Mouse (Mus musculus) C2C12 (cell line): ENCODE measurements around the gene Gm11011. TPM values are rescaled to one million over a fixed set of nuclear protein-coding genes. Genes with fewer than 3 reads are reported as not detected.

ENCODE experiments used
- H3K27me3 ChIP-seq: one replicate; pipeline ENCODE4 v1.6.1; 2011; ENCODE audit not compliant: control insufficient read depth, insufficient read depth, insufficient read length
- H3K36me3 ChIP-seq: one replicate; pipeline ENCODE4 v1.6.1; 2011; ENCODE audit not compliant: control insufficient read depth, insufficient read depth
- H3K4me3 ChIP-seq: one replicate; pipeline ENCODE4 v1.5.1; 2011; ENCODE audit warnings: mild to moderate bottlenecking, control low read depth; ENCODE audit not compliant: poor library complexity, insufficient read depth, severe bottlenecking
- H3K79me2 ChIP-seq: one replicate; pipeline ENCODE4 v1.6.1; 2011; ENCODE audit not compliant: control insufficient read depth, insufficient read depth
- H3K79me3 ChIP-seq: one replicate; pipeline ENCODE4 v1.6.1; 2011; ENCODE audit warnings: low read depth, control low read depth
- H3ac ChIP-seq: one replicate; pipeline ENCODE3; 2011; ENCODE audit warnings: low read depth; ENCODE audit not compliant: control insufficient read depth, insufficient read length
- CEBPB ChIP-seq: IDR thresholded peaks from one replicate; pipeline ENCODE4 v1.6.1; 2011; ENCODE audit warnings: low read depth, mild to moderate bottlenecking, control low read depth, moderate library complexity
- CTCF ChIP-seq: IDR thresholded peaks from one replicate; pipeline ENCODE4 v1.5.1; 2011; ENCODE audit not compliant: control insufficient read depth, insufficient read depth, insufficient read length
- FOSL1 ChIP-seq: IDR thresholded peaks from one replicate; pipeline ENCODE4 v1.8.0; 2011; ENCODE audit warnings: mild to moderate bottlenecking, low read length; ENCODE audit not compliant: poor library complexity, insufficient read depth, severe bottlenecking
- MAX ChIP-seq: IDR thresholded peaks from one replicate; pipeline ENCODE4 v1.6.1; 2011; ENCODE audit warnings: mild to moderate bottlenecking, control low read depth
- MYOD1 ChIP-seq: IDR thresholded peaks from one replicate; pipeline ENCODE4 v1.6.1; 2011; ENCODE audit warnings: low read depth; ENCODE audit not compliant: control insufficient read depth, insufficient read length
- MYOG ChIP-seq: IDR thresholded peaks from one replicate; pipeline ENCODE4 v1.6.1; 2011; ENCODE audit not compliant: control insufficient read depth, insufficient read length; ENCODE audit errors: extremely low read depth
- USF1 ChIP-seq: IDR thresholded peaks from one replicate; pipeline ENCODE4 v1.6.1; 2011; ENCODE audit warnings: low read depth, mild to moderate bottlenecking, control low read depth, moderate library complexity
- polyA plus RNA-seq: library from polyadenylated mRNA; unstranded; fragments of >200 nt; fragmentation: generic; extraction: Trizol; gene quantifications from one replicate; pipeline ENCODE4 v1.2.1, GENCODE M21; 2012; ENCODE audit warnings: missing spikeins

Gene Gm11011
- polyA plus RNA-seq, 1 experiment, result not detected

DNA sequence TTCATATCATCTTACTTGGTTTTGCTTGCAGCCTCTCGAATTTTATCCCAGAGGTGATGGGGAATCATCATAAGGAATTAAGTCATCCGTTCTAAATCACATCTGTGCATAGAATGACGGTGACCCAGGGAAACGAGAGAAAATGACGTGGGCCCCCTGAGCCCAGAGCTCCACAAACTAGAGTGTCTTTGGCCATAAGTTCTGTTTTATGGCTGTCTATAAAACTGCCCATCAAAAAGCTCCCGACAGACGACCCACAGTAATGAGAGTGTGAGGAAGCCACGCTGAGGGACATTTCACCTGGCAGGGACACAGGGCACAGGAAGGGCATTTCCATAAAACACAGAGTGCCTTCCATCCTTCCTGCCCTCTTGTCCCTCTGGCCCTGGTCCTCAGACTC is 23.3 kb upstream of the Gm11011 start:
- Histone ChIP-seq H3K27me3 (no peaks in the 10 kb centered on the region), H3K36me3 (no peaks in the 10 kb centered on the region), H3K79me3 (no peaks in the 10 kb centered on the region), H3K79me2 (no peaks in the 10 kb centered on the region), H3ac (no peak overlapping the region), H3K4me3 (no peak overlapping the region)
- no peak for TF ChIP-seq CEBPB
- no peak for TF ChIP-seq CTCF
- no peak for TF ChIP-seq MYOD1
- no peak for TF ChIP-seq MAX
- no peak for TF ChIP-seq MYOG
- no peak for TF ChIP-seq FOSL1
- no peak for TF ChIP-seq USF1

DNA sequence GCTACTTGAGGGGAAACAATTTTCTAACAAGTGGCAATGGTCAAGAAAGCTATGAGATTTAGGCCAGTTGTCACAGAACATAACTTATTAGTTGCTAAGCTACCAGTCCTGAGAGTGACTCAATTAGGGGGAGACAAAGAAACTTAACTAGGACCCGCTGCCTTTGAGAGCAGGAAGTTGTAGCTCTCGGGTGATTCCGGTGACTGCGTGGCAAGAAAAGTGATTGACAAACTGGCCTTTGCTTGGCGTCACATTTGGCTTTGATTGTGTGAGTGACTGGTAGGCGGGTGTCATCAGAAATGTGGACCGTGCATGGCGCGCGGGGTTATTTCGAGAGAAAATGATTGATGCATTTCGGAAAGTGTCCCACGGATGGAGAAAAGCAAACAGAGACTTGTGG is 22.4 kb upstream of the Gm11011 start:
- Histone ChIP-seq H3K79me2 (no peaks in the 10 kb centered on the region), H3ac (no peak overlapping the region), H3K79me3 (no peaks in the 10 kb centered on the region), H3K4me3 (no peak overlapping the region), H3K36me3 (no peaks in the 10 kb centered on the region), H3K27me3 (no peaks in the 10 kb centered on the region)
- TF ChIP-seq MYOD1 (no peak), USF1 (no peak), CTCF (no peak), CEBPB (no peak), MYOG (no peak), MAX (no peak), FOSL1 (no peak)

DNA sequence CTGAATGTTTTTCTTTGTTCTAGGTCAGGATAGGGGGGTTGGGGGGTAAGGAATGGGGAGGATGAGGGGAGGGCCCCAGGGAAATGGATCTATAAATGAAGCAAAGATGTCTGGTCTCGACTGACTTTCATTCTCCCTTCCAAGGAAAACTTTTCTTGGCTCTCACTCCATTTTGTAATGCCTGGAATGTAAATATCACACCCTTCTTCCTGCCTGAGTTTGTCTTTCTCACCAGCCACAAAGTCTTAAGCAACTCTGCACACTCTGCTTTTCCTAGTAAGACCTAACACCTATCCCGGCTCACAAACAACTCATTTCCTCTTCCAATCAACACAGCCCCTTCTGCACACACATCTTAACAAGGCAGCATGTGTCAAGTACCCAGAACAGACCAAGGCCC is 20.2 kb upstream of the Gm11011 start:
- H3K79me3 ChIP-seq, result no peaks in the 10 kb centered on the region
- H3K79me2 ChIP-seq, result no peaks in the 10 kb centered on the region
- H3K36me3 ChIP-seq, result no peaks in the 10 kb centered on the region
- H3K4me3 ChIP-seq, result no peak overlapping the region
- no peak overlapping the region for H3ac ChIP-seq
- H3K27me3 ChIP-seq, result no peaks in the 10 kb centered on the region
- no peak for TF ChIP-seq MYOD1
- TF ChIP-seq CTCF, result no peak
- TF ChIP-seq MAX, result no peak
- no peak for TF ChIP-seq MYOG
- no peak for TF ChIP-seq CEBPB
- no peak for TF ChIP-seq USF1
- TF ChIP-seq FOSL1, result no peak

DNA sequence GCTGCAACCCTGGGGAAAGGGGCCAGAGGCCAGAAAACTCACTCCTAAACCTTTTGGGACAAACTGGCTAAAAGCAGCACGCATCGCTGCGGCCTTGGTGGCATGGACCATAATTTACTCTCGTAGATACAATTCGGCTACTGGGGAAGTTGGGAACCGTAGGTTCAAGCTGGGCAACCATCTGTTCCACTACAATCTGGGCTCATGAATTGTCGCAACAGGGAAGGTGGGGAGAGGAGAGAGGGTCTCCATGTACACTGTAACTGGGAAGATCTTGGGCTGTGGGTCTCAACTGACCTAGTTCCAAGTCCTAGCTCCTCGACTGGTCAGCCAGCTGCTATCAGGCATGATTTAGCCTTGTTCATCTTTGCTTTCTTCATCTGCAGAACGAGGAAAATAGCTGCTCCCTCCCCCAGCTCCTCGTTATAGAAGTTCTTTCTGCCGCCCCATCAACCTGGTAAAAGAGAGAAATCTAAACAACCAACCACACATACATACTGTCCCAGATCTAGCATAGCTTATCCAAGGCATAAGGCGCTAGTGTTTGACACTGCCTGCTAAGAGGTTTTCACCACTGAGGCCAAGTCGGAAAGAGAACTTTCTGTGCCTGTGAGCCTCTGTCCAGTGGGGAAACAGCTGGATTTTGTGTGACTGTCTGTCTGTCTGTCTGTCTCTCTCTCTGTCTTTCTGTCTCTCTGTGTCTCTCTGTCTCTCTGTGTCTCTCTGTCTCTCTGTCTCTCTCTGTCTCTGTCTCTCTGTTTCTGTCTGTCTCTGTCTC is 19.5 kb upstream of the Gm11011 start:
- Histone ChIP-seq H3K79me3 (no peaks in the 10 kb centered on the region), H3ac (no peak overlapping the region), H3K79me2 (no peaks in the 10 kb centered on the region), H3K27me3 (no peaks in the 10 kb centered on the region), H3K4me3 (no peak overlapping the region), H3K36me3 (no peaks in the 10 kb centered on the region)
- no peak for TF ChIP-seq MYOD1
- no peak for TF ChIP-seq MYOG
- no peak for TF ChIP-seq FOSL1
- TF ChIP-seq USF1, result no peak
- TF ChIP-seq CEBPB, result no peak
- no peak for TF ChIP-seq MAX
- TF ChIP-seq CTCF, result no peak

DNA sequence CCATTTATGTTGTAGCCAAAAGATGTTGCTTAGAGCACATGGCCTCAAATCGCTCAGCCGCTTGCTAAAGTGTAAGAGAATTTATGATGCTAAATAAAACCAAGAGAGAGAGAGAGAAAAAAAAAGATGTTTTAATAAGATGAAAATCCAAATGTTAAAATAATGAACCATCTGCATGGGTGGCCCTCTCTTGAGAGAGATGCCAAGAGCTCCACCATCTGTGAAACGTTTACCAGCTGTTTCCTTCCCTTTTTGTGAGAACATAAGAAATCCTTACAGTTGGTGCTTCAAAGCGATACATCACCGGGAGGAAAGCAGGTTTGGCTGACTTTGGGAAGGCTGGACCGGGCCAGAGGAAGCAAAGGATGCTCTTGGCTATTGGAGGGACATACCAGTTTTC is 12.6 kb upstream of the Gm11011 start:
- H3K27me3 ChIP-seq, result no peaks in the 10 kb centered on the region
- TF ChIP-seq MYOG, result no peak
- no peak for TF ChIP-seq CTCF
- no peak for TF ChIP-seq MYOD1
- H3K79me3 ChIP-seq, result no peaks in the 10 kb centered on the region
- H3K4me3 ChIP-seq, result no peak overlapping the region
- no peaks in the 10 kb centered on the region for H3K79me2 ChIP-seq
- no peaks in the 10 kb centered on the region for H3K36me3 ChIP-seq
- no peak overlapping the region for H3ac ChIP-seq

DNA sequence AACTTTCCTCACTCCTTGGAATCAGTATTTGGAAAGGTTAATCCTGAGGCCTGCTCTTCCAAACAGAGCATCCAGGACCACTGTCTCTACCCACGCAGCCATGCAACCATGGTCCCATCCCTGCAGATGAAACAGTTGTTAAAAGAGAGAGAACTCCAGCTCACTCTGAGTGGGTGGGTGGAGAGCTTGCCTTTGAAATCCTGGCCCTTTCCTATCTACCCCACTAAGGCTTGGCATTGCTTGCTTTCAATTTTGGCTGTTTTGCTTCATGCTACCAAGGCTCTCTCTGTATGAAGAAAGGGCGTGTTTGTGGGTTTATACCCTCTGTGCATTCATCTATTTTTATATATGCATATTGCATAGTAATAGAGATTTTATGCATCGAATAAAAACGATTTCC is 12.0 kb upstream of the Gm11011 start:
- no peaks in the 10 kb centered on the region for H3K36me3 ChIP-seq
- no peak for TF ChIP-seq USF1
- TF ChIP-seq FOSL1, result no peak
- no peak for TF ChIP-seq MYOG
- no peak for TF ChIP-seq MAX
- TF ChIP-seq CTCF, result no peak
- no peak for TF ChIP-seq MYOD1

More for the DNA sequence above, 12.0 kb upstream of the Gm11011 start:
- Histone ChIP-seq H3K79me2 (no peaks in the 10 kb centered on the region), H3K4me3 (no peak overlapping the region), H3ac (no peak overlapping the region), H3K79me3 (no peaks in the 10 kb centered on the region), H3K27me3 (no peaks in the 10 kb centered on the region)
